Mouse (Mus musculus) embryo, embryonic 9.5 days (tissue): ENCODE measurements at regions not wholly inside any gene's neighbourhood (a gene's known extent, or its start where the extent isn't known, plus 50 kb on each side); places are given as distances from the start of the nearest gene placed in this dataset.

Experiments
- DNase-seq: peaks from one replicate; pipeline ENCODE4 v3.0.0-alpha.2; 2017; ENCODE audit errors: extremely low spot score

GRCm38 (mm10) chr10:125790924-125791323 lies 175.0 kb upstream of the Lrig3 start:
- DNase-seq, result no peak

GRCm38 (mm10) chr10:125794504-125794903 lies 171.5 kb upstream of the Lrig3 start:
- no peak for DNase-seq

DNA sequence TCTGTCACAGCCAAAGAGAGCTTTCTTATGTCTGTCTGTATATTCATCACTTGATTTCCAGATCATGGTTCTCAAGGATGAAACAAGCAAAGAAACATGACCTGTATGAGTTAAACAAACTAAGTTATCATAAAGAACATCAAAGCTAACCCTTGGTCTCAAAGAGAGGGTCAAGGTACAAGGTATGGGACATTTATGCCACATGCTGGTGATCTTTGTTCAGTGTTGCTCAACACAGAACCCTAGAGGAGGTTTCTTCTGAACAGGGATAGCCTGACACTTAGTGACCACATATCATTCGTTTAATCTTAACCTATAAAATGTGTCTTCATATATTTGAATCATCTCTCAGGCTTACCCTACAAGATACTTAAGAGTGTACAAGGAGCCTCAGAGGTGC lies 170.6 kb upstream of the Lrig3 start:
- no peak for DNase-seq

- peak; percentile 32 for DNase-seq
Observed at GRCm38 (mm10) chr10:125798678-125799077, 167.3 kb upstream of the Lrig3 start.

- DNase-seq, result peak; percentile 29
Observed at GRCm38 (mm10) chr10:125800572-125801114, 165.3 kb upstream of the Lrig3 start.

GRCm38 (mm10) chr10:125801450-125801849 lies 164.5 kb upstream of the Lrig3 start:
- no peak for DNase-seq

GRCm38 (mm10) chr10:125802923-125803583 lies 162.9 kb upstream of the Lrig3 start:
- DNase-seq, result no peak

DNA sequence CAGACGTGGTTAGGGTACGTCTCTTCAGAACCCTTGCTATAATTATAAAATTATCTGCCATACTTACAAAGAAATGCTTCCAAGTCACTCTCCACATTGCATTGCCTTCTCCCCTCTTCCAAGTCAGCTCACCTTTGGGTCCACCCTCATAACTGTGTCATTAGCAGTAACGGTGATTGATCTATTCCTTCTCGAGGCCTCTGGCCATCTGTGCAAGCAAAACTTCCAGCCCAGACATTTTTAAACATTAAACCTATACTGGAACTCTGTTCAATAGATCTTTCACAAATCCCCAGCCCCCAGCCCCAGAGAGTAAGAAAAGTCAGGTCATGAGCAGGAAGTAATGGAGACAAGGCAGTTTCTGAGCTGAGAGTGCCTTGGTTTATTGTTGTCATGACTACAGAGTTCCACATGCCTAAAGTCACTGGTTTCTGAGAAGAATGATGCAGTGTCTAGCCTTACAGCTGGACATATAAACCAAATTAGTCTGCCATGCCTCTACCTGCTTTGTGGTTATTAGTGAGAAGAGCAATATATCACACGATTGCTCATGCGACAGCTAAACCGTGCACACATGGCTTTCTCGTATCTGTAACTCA lies 156.1 kb upstream of the Lrig3 start:
- peak; percentile 25 for DNase-seq

DNA sequence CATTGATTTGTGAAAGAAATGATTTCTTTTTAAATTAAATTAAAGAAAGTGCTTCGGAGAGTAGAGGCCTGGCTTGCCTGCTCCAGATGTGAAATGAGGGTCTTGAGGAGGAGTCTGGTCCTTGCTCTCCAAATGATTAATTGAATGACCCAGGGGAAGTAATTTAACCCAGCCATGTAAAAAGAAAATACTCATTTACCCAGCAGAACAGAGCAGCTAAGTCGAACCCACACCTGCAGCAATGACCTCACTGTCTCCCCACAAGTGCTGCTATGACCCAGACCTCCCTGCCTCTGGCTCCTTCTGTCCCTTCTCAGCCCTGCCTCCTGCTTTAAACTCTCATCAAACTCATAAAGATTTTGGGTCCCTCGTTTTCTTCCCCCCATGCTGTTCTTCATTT lies 155.4 kb upstream of the Lrig3 start:
- peak; percentile 28 for DNase-seq

DNA sequence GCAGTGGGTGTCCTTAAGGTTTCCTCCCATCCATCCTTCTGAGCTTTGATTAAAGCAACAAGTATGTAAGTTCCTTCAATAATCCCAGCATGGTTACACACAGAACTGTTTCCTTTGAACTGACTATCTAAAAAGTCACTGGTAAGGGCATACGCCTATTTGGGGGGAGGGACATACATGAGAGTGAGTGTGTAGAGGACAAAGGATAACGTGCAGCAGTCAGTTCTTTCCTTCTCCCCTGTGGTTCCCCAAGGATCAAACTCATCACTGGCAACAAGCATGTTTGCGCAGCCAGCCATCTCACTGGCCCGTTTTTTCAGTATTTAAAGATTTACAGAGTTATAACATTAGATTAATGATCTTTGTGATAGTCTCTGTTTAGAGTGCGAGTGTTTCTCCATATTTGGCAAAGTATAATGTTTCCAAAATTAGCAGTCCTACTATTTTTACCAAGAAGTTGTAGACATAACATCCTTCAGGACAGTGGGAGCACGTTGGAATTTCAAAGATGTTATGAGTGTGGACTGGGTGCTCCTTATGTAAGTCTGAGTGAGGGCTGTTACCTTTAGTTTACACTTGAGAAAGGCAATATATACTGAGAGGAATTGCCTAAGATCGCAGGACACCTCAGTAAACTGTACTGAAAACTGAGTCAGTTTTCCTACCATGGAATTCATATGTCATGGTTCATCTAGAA lies 151.6 kb upstream of the Lrig3 start:
- DNase-seq, result no peak

DNA sequence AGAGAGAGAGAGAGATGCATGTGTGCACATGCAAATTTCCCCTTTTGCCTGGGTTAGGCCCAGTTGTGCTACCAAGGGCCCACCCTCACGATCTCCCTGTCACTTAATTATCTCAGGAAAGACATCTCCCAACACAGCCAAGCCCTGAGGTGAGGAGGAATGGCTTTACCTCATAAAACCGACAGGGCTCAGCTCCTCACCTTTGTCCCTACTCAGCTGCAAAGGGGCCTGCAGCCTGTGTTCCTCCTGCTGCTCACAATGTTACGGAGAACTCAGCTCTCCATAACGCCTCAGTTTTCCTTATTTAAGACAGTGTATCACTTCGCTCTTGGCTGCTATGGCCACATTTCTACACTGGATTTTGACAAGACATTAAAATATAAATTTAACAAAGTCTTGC lies 133.8 kb upstream of the Lrig3 start:
- no peak for DNase-seq

DNA sequence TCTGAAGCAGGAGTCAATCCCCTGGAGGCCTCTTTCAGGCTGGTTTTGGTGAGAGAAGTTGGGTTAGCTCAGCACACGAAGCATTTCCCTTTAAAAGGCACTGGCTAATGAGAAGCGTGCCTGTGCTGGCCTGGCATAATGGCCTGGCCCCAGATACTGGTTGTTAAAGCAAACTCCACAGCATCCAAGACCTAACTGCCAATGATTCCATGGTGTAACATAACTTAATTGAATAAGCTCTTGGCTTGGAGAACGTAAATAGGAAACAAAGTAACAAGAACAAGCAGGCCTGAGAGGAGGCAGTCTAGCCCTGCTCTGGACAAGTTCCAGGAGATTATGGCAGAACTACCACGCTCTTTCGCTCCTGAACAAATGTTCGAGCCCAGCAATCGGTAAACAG lies 133.2 kb upstream of the Lrig3 start:
- DNase-seq, result no peak

GRCm38 (mm10) chr10:125833989-125834388 lies 132.0 kb upstream of the Lrig3 start:
- DNase-seq, result no peak

GRCm38 (mm10) chr10:125838982-125839381 lies 127.0 kb upstream of the Lrig3 start:
- DNase-seq, result peak; percentile 19

- DNase-seq, result peak; percentile 49
Observed at GRCm38 (mm10) chr10:125839621-125840141, 126.3 kb upstream of the Lrig3 start.

DNA sequence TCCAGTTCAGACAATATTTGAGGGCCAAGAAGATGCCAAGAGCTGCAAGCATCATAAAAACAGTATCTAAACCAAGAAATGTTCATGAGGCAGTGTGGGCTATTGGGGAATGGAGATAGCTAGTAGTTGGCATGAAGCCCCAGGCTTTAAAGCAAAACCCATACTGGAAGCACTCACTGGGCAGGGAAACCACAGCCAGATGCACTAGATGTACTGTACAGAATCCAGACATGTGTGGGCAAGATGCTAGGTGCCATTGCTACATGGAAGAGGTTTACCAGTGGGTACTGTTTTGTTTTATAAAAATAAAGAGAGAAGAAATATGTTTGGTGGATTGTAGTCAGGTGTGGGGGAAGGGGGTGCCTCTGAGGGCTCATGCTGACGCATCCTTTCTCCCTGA lies 125.6 kb upstream of the Lrig3 start:
- no peak for DNase-seq

GRCm38 (mm10) chr10:125844336-125844865 lies 121.6 kb upstream of the Lrig3 start:
- no peak for DNase-seq

GRCm38 (mm10) chr10:125845014-125845514 lies 120.9 kb upstream of the Lrig3 start:
- peak; percentile 75 for DNase-seq

GRCm38 (mm10) chr10:125850370-125850769 lies 115.6 kb upstream of the Lrig3 start:
- DNase-seq, result no peak

- DNase-seq, result no peak
Observed at GRCm38 (mm10) chr10:125861734-125862133, 104.2 kb upstream of the Lrig3 start.

GRCm38 (mm10) chr10:125866346-125866745 lies 99.6 kb upstream of the Lrig3 start:
- DNase-seq, result no peak

- no peak for DNase-seq
Observed at GRCm38 (mm10) chr10:125884563-125884962, 81.4 kb upstream of the Lrig3 start.
